Mouse (Mus musculus) CD4-positive, CD25-positive, alpha-beta regulatory T cell (primary cell): ENCODE data around the gene Trim71. TPM values are rescaled to one million over a fixed set of nuclear protein-coding genes. Genes with fewer than 3 reads are reported as not detected.

Experiments used
- polyA plus RNA-seq: library from polyadenylated mRNA; unstranded; fragments of 100-300 nt; shearing (Covaris generic); gene quantifications from one replicate; pipeline ENCODE4 v1.2.1, GENCODE M21; 2017

Gene Trim71
- 0.02 TPM for polyA plus RNA-seq

DNA sequence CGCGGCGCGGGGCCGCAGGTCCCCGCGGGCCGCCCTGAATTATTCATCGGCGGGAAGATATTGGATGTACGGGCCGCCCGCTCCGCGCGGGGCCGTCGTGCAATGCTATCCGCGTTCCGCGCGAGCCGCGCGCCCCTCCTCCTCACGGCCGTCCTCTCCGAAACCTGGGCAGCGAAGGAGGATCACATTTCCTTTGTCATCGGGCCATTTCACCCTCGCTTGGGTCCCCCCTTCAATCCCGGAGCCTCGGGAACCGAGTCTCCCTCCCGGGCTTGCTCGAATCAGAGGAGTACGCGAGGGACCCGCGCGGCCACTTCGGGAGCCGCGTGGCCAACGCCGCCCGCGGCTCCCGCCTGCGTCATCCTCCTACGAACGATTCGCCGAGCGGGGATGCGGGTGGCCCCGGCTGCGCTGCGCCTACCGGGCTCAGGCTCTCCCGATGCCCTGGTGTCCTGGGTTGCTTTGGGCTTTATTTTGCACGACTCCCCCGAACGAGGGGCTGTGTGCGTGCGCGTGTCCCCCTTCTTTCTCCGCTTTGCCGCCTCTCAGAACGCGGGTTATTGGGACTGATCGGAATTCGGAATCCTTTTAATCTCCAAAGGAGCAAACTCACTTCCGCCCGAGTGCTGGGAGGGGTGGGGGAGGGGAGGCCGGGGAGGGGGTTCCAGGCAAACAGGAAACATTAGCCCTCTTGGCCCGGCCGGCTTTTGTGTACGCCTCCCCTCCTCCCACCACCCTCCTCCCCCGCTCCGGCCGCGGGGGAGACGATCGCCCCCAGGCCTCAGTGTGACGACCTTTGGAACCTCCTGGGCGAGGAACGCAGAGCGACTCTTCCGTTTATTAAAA is at the start of gene Trim71:
Trim71 (minus strand) TSS at position 609 of the 846 bp plus-strand sequence.

DNA sequence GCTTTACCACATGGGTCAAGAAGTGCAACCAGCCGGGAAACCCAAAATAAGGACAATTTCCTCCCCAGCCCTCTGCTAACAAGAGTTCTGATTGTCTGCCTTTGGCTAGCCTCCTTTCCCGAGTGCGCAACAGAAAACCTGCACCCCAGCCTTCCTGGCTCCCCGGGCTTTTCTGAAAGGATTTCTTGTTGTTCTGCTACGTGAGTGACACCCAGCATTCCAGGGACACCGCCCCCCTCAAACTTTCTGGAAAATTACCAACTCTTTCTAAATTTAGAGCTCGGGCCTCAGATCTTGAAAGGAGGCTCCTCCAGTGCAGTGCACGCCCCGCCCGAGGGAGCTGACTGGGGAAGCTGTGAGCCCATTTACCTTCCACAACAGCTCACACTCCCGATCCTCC is 48.8 kb downstream of the Trim71 start, which contains the start of gene C130032M10Rik:
C130032M10Rik (plus strand) TSS at position 334 of the 400 bp plus-strand sequence.

DNA sequence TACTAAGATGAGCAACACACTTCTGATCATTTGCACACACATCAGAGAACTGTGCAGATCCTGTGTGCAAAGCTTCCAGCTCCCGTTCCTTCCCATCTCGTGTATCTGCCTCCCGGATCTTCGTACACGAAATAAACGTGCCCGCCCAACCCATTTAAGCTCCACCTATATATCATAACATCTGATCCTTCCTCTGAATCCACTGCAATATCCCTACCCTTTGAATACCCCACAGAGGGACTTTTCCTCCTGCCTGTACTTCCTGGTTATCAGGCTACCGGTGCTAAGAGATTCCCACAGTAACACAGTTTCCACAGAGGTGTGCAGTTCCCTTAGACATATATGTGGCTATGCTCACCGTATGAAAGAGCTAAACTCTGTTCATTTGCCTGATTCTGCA is 59.4 kb downstream of the Trim71 start, which contains the start of gene Ccr4:
Ccr4 (minus strand) TSS at position 101 of the 400 bp plus-strand sequence.

Other genes with a start within 250 kb of the Trim71 start
- gene Bcl2a1c, start 234.2 kb downstream of the Trim71 start, polyA plus RNA-seq = 2.1 TPM
- gene Crtap, start 173.7 kb downstream of the Trim71 start, polyA plus RNA-seq = 22.4 TPM
- gene Glb1, start 163.3 kb downstream of the Trim71 start, polyA plus RNA-seq = 44.5 TPM
- 18.5 TPM for gene Tmppe, start 163.3 kb downstream of the Trim71 start, polyA plus RNA-seq
- gene Ccr4, start 59.5 kb downstream of the Trim71 start, polyA plus RNA-seq = 26.5 TPM
- gene C130032M10Rik, start 48.7 kb downstream of the Trim71 start, polyA plus RNA-seq = not detected
- gene Cnot10, start 75.8 kb upstream of the Trim71 start, polyA plus RNA-seq = 54.5 TPM
- gene Dync1li1, start 124.4 kb upstream of the Trim71 start, polyA plus RNA-seq = 74.4 TPM
- 210 TPM for gene Cmtm6, start 166.7 kb upstream of the Trim71 start, polyA plus RNA-seq
- gene Cmtm7, start 217.5 kb upstream of the Trim71 start, polyA plus RNA-seq = 191 TPM